Mouse (Mus musculus) urinary bladder, postnatal 4 days (tissue): Measurements from ENCODE around the gene Apoc1.
A peak's percentile ranks its signal among the peaks of the same experiment; 100 is the strongest.

Source experiments
- DNase-seq, 2 experiments: peaks; one replicate each; pipeline ENCODE4 v3.0.0; 2021 to 2022; ENCODE audit warnings: low spot score in 2 of 2

Gene Apoc1

GRCm38 (mm10) chr7:19685374-19685773, 7.1 kb downstream of the Apoc1 start:
- no peak for DNase-seq

GRCm38 (mm10) chr7:19683771-19684201, 8.7 kb downstream of the Apoc1 start:
- no peak for DNase-seq

- no peak for DNase-seq
These were observed 9.5 kb downstream of the Apoc1 start for GRCm38 (mm10) chr7:19682979-19683378.

GRCm38 (mm10) chr7:19681202-19681694, 11.2 kb downstream of the Apoc1 start, which contains the start of the genes Gm44805 and Apoc4:
TSS of gene Gm44805 (minus strand) at chr7:19681423.
TSS of gene Apoc4 (minus strand) at chr7:19681479.
- no peak for DNase-seq

GRCm38 (mm10) chr7:19680702-19681101, 11.8 kb downstream of the Apoc1 start:
- DNase-seq, result no peak

GRCm38 (mm10) chr7:19678901-19679300, 13.6 kb downstream of the Apoc1 start:
- DNase-seq, result no peak

GRCm38 (mm10) chr7:19677872-19678271, 14.6 kb downstream of the Apoc1 start, which contains the start of gene Apoc2:
TSS of gene Apoc2 (minus strand) at chr7:19677941.
- DNase-seq, result no peak

- no peak for DNase-seq
These were observed 15.8 kb downstream of the Apoc1 start for GRCm38 (mm10) chr7:19676662-19677061.

GRCm38 (mm10) chr7:19675824-19676223, 16.6 kb downstream of the Apoc1 start:
- DNase-seq, result no peak

- no peak for DNase-seq
These were observed 19.3 kb downstream of the Apoc1 start for GRCm38 (mm10) chr7:19673083-19673699.

- no peak for DNase-seq
These were observed 20.9 kb downstream of the Apoc1 start for GRCm38 (mm10) chr7:19671511-19671910.

- DNase-seq, result peak; percentile 84 to 91
These were observed 23.3 kb downstream of the Apoc1 start for GRCm38 (mm10) chr7:19668947-19669721.

GRCm38 (mm10) chr7:19667434-19667833, 25.0 kb downstream of the Apoc1 start:
- DNase-seq, result no peak

- DNase-seq, result no peak
These were observed 25.7 kb downstream of the Apoc1 start for GRCm38 (mm10) chr7:19666750-19667149.

GRCm38 (mm10) chr7:19664955-19665841, 27.3 kb downstream of the Apoc1 start, which contains the start of gene Clptm1:
TSS of gene Clptm1 (minus strand) at chr7:19665033.
- peak; percentile 95 to 98 for DNase-seq

GRCm38 (mm10) chr7:19664455-19664954, 28.0 kb downstream of the Apoc1 start:
- no peak for DNase-seq

GRCm38 (mm10) chr7:19663940-19664339, 28.5 kb downstream of the Apoc1 start:
- DNase-seq, result no peak

GRCm38 (mm10) chr7:19652614-19653013, 39.8 kb downstream of the Apoc1 start:
- no peak for DNase-seq

GRCm38 (mm10) chr7:19651063-19651786, 41.2 kb downstream of the Apoc1 start:
- DNase-seq, result no peak

- DNase-seq, result no peak
These were observed 51.2 kb downstream of the Apoc1 start for GRCm38 (mm10) chr7:19641223-19641622.
